Mouse (Mus musculus) forebrain, embryonic 14.5 days (tissue): ENCODE data around the gene Efs. TPM values are rescaled to one million over a fixed set of nuclear protein-coding genes. Genes with fewer than 3 reads are reported as not detected.
"Not testable (repeated sequence)": the region's sequence is repeated elsewhere in the genome, so short reads cannot be mapped to it uniquely, and the experiment has no call there.

ENCODE experiments used
- ATAC-seq: fragments of 200-750 bp; cut with Nextera tagmentation; 2 replicates; pipeline ENCODE4 v1.8.0; 2017; ENCODE audit warnings: mild to moderate bottlenecking, moderate library complexity
- DNase-seq: peaks from one replicate; pipeline ENCODE4 v3.0.0-alpha.2; 2015; ENCODE audit warnings: low spot score
- H3K27ac ChIP-seq: fragments of 300-500 bp; sonication (generic); 2 replicates; pipeline ENCODE4 v1.5.1; 2014; ENCODE audit warnings: low read depth, mild to moderate bottlenecking, control low read depth, low read length, moderate library complexity
- H3K27me3 ChIP-seq: fragments of 300-500 bp; sonication (generic); replicated peaks from 2 replicates; pipeline ENCODE4 v1.6.1; 2014; ENCODE audit warnings: low read length, control low read depth, mixed read lengths; ENCODE audit not compliant: control insufficient read depth, insufficient read depth
- H3K36me3 ChIP-seq: fragments of 300-500 bp; sonication (generic); 2 replicates; pipeline ENCODE4 v1.6.1; 2014; ENCODE audit warnings: low read length, control low read depth; ENCODE audit not compliant: control insufficient read depth, insufficient read depth
- H3K4me1 ChIP-seq: fragments of 300-500 bp; sonication (generic); 2 replicates; pipeline ENCODE4 v1.6.1; 2014; ENCODE audit warnings: antibody characterized with exemption, low read length, control low read depth; ENCODE audit not compliant: control insufficient read depth, insufficient read depth
- H3K4me2 ChIP-seq: fragments of 300-500 bp; sonication (generic); 2 replicates; pipeline ENCODE4 v1.6.1; 2014; ENCODE audit warnings: mild to moderate bottlenecking, control low read depth, low read length
- H3K4me3 ChIP-seq: fragments of 300-500 bp; sonication (generic); 2 replicates; pipeline ENCODE4 v1.5.1; 2014; ENCODE audit warnings: low read depth, low read length, control low read depth
- H3K9ac ChIP-seq: fragments of 300-500 bp; sonication (generic); 2 replicates; pipeline ENCODE4 v1.6.1; 2014; ENCODE audit warnings: mild to moderate bottlenecking, low read length, control low read depth, moderate library complexity
- H3K9me3 ChIP-seq: fragments of 300-500 bp; sonication (generic); replicated peaks from 2 replicates; pipeline ENCODE4 v1.6.1; 2016; ENCODE audit warnings: low read length, control low read depth, mixed read lengths; ENCODE audit not compliant: control insufficient read depth
- WGBS: fragments of 180-500 bp; shearing (Covaris S2); extraction: QIAGEN DNeasy Blood & Tissue Kit; methylation state at CpG from one replicate; pipeline ENCODE4 v1.1.7; 2014; 5-methylcytosine and 5-hydroxymethylcytosine counted together
- polyA plus RNA-seq: library from polyadenylated mRNA; unstranded; fragments of >200 nt; fragmentation: Nextera tagmentation; extraction: Ambion mirVana; gene quantifications from 2 replicates; pipeline ENCODE4 v1.2.1, GENCODE M21; 2014

The Efs gene
- polyA plus RNA-seq, 1 experiment from 2014 or later: 27.7 TPM

DNA sequence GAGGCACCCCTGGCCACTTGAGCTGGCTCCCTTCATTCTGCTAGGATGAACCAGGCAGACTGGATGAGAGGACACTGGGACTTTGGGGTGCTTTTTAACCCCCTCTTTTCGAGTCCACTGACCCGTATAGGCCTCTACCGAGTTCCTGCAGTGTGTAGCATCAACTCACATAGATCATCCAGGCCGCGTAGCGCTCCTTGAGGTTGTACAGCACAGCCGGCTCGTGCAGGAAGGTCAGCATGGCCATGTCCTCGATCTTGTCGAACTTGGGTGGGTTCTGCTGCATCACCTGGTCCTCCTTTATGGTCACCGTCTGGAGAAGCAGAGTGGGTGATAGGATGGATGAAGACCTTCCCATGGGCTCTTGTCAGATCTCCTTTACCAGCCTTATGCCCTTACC is 37.8 kb upstream of the Efs start:
- Histone ChIP-seq H3K4me1 (no peaks in the 10 kb centered on the region), H3K9me3 (no peaks in the 10 kb centered on the region), H3K4me3 (no peak overlapping the region), H3K27me3 (no peaks in the 10 kb centered on the region), H3K4me2 (no peak overlapping the region), H3K27ac (no peak overlapping the region), H3K36me3 (no peaks in the 10 kb centered on the region), H3K9ac (no peak overlapping the region)
- ATAC-seq: no peak
- WGBS: 89% methylated on average over 11 of the region's 11 CpGs
- DNase-seq: no peak

DNA sequence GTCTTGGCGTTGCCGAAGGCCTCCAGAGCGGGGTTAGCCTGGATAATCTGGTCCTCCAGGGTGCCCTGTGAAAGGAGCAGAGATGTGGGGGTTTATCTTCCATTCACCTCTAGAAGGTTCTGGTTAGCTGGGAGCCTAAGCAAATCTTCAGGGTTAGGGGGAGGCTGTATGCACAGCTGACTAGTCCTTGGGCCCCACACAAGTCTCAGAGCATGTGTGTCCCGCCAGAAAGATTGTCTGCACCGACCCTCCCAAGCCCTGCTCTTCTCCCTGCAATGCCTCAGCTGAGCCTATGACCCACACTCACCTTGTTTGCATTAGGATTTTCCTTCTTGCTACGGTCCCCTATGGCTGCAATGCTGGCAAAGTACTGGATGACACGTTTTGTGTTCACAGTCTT is 36.8 kb upstream of the Efs start:
- no peaks in the 10 kb centered on the region for H3K27me3 ChIP-seq
- no peaks in the 10 kb centered on the region for H3K4me1 ChIP-seq
- no peak overlapping the region for H3K9ac ChIP-seq
- ATAC-seq (no peak), DNase-seq (no peak)
- H3K4me2 ChIP-seq: no peak overlapping the region
- no peaks in the 10 kb centered on the region for H3K36me3 ChIP-seq
- no peak overlapping the region for H3K27ac ChIP-seq
- WGBS: 93% methylated on average over 7 of the region's 7 CpGs
- H3K9me3 ChIP-seq: no peaks in the 10 kb centered on the region
- no peak overlapping the region for H3K4me3 ChIP-seq

DNA sequence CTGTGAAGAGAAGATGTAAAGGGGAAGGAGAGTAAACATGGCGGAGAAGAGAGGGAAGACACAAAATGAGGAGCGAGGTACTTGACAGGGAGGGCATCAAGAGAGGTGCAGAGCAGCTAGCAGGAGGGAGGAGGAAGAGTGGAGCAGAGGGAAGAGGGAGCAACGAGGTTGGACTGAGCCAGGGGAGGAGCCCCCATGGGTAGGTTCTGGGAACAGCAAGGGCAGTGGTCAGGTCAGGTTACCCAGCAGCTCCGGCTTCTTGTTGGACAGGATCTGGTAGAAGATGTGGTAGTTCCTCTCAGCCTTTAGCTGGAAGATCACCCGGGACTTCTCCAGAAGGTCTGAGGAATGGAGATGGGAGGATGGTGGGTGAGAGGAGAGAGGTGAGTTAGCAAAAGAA is 35.6 kb upstream of the Efs start:
- Histone ChIP-seq H3K4me1 (no peaks in the 10 kb centered on the region), H3K9me3 (no peaks in the 10 kb centered on the region), H3K36me3 (no peaks in the 10 kb centered on the region), H3K9ac (no peak overlapping the region), H3K4me2 (no peak overlapping the region), H3K27me3 (no peaks in the 10 kb centered on the region), H3K27ac (no peak overlapping the region), H3K4me3 (no peak overlapping the region)
- ATAC-seq (no peak), DNase-seq (no peak)
- 86% methylated on average over 5 of the region's 5 CpGs for WGBS

DNA sequence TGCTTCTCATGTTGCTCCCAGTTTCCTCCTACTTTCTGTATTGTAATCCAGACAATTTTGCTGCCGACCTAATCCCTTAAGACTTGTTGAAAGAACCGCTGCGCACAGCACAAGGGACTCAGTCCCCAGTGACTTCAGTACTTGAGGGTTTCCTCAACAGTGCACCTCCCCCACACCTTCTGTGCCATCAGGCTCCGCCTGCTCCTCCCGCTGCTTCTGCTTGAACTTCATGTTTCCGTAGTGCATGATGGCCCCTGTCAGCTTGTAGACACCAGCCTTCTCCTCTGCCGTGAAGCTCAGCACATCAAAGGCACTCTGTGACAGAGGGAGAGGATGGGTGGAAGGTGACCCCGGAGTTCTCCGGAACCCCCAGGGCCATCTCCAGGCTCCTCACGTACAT is 34.8 kb upstream of the Efs start:
- Histone ChIP-seq H3K36me3 (no peaks in the 10 kb centered on the region), H3K9me3 (no peaks in the 10 kb centered on the region), H3K27ac (no peak overlapping the region), H3K9ac (no peak overlapping the region), H3K4me2 (no peak overlapping the region), H3K4me3 (no peak overlapping the region), H3K4me1 (no peaks in the 10 kb centered on the region), H3K27me3 (no peaks in the 10 kb centered on the region)
- WGBS: 68% methylated on average over 10 of the region's 10 CpGs
- peak; percentile 1 for DNase-seq
- ATAC-seq: no peak

DNA sequence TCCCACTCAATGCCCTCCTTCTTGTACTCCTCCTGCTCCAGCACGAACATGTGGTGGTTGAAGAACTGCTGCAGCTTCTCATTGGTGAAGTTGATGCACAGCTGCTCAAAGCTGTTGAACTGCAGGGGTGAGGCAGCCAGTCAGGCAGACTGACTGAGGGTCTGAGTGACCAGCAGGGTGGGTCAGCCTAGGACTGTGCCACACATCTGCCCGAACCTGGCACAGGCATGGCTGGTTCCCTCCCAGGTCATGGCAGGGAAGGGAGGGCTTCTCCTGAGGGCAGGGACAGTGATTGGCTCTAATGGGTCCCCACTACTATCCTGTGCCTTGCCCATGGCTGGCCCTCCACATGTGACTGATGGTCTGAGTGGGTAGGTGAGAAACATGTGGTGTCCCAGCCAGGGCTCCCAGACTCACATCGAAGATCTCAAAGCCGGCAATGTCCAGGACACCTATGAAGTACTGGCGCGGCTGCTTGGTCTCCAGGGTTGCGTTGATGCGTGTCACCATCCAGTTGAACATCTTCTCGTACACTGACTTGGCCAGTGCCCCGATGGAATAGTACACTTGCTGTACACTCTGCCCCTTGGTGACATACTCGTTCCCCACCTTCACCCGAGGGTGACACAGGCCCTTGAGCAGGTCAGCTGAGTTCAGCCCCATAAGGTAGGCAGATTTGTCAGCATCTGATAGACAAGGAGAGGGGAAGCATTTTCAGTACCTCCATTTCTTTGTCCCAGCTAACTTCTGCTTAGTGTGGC is 34.1 kb upstream of the Efs start:
- not testable (repeated sequence) for H3K9me3 ChIP-seq, H3K4me2 ChIP-seq, H3K4me3 ChIP-seq, H3K27me3 ChIP-seq, H3K9ac ChIP-seq, H3K36me3 ChIP-seq, H3K27ac ChIP-seq, ATAC-seq, H3K4me1 ChIP-seq, DNase-seq
- WGBS: 94% methylated on average over 12 of the region's 12 CpGs

DNA sequence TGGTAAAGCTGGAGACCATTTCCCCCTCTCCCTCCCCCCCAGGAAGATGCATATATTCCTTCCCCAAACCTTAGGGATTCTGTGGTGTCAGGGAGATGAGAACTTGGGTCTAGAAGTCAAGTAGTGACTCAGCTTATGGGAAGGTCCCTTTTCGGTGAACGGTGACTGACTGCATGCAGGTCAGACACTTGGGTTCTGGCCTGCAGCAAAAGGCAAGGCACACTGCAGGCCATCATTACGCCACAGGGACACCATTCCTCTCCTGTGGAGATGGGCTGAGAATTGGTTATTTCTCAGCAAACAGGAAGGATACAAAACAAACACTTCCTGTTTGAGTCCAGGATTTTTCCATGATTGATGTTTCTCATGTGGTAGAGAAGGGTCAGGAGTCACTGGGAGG is 33.3 kb upstream of the Efs start:
- Histone ChIP-seq H3K9ac (no peak overlapping the region), H3K27ac (no peak overlapping the region), H3K4me3 (no peak overlapping the region), H3K4me1 (no peaks in the 10 kb centered on the region), H3K36me3 (no peaks in the 10 kb centered on the region), H3K4me2 (no peak overlapping the region), H3K9me3 (no peaks in the 10 kb centered on the region), H3K27me3 (no peaks in the 10 kb centered on the region)
- no peak for ATAC-seq
- 97% methylated on average over 3 of the region's 3 CpGs for WGBS
- DNase-seq: no peak

DNA sequence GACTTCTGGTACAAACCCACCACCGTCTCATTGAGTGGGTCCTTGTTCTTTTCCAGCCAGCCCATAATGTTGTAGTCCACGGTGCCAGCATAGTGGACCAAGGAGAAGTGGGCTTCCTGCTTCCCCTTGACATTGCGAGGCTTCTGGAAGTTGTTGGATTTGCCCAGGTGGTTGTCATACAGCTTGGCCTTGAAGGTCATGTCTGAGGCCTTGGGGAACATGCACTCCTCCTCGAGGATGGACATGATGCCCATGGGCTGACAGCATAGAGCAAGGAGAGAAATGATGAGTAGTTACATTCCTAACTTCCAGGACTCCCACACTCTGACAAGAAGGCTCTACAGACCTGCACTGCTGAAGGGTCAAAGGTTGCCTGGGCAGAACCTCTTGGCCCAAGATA is 32.6 kb upstream of the Efs start:
- DNase-seq: no peak
- Histone ChIP-seq H3K9ac (no peak overlapping the region), H3K9me3 (no peaks in the 10 kb centered on the region), H3K4me3 (no peak overlapping the region), H3K36me3 (no peaks in the 10 kb centered on the region), H3K27ac (no peak overlapping the region), H3K4me1 (no peaks in the 10 kb centered on the region), H3K4me2 (no peak overlapping the region), H3K27me3 (no peaks in the 10 kb centered on the region)
- WGBS: 94% methylated on average over 4 of the region's 4 CpGs
- no peak for ATAC-seq

DNA sequence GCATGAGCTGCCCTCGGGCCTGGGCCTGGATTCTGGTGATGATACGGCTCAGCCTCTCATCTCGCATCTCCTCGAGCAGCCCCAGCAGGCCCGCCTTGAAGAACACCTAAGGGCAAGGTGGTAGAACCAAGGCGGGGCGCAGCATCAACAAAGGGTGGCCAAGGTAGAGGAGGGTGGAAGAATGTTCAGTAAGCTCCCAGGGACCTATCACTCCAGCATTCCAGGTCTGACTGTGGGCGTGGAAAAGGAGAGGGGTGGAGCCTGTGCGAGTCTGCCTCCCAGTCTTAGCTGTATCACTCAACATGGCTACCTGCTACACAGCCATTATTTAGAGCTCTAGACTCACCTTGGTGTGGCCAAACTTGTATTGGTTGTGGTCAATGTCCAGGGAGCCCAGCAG is 30.6 kb upstream of the Efs start:
- Histone ChIP-seq H3K9me3 (no peaks in the 10 kb centered on the region), H3K36me3 (no peaks in the 10 kb centered on the region), H3K27me3 (no peaks in the 10 kb centered on the region), H3K4me1 (no peaks in the 10 kb centered on the region), H3K4me2 (no peak overlapping the region), H3K27ac (no peak overlapping the region), H3K4me3 (no peak overlapping the region), H3K9ac (no peak overlapping the region)
- DNase-seq (no peak), ATAC-seq (no peak)
- WGBS: 88% methylated on average over 9 of the region's 9 CpGs

DNA sequence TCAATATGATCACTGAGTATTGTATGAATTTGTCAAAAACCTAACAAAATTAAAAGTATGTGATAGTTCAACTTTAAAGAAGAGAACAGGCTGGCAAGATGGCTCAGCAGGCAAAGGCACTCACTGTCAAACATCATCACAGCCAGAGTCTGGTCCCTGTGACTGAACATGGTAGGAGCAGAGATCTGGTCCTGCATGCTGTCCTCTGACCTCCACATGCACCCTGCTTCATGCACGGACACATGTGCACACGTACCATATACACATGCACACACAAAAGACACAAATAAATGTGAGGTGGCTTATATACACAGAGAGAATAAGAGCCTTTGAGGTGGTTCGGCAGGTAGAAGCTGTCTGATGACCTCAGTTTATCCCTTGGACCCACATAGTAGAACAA is 29.6 kb upstream of the Efs start:
- whole genome bisulfite sequencing: 83% methylated on average over 3 of the region's 3 CpGs
- ATAC-seq: no peak
- no peaks in the 10 kb centered on the region for H3K9me3 ChIP-seq
- no peaks in the 10 kb centered on the region for H3K4me1 ChIP-seq
- no peaks in the 10 kb centered on the region for H3K27me3 ChIP-seq
- no peak for DNase-seq
- H3K9ac ChIP-seq: no peak overlapping the region
- no peak overlapping the region for H3K27ac ChIP-seq
- no peaks in the 10 kb centered on the region for H3K36me3 ChIP-seq
- no peak overlapping the region for H3K4me3 ChIP-seq
- H3K4me2 ChIP-seq: no peak overlapping the region
